18 mouse cellular contexts compared by ENCODE assay signal in genomic region chr8:13010313-13010712, GRCm38 (mm10). TPM values are rescaled to one million over a fixed set of nuclear protein-coding genes. Genes with fewer than 3 reads are reported as not detected.
DNase-seq lines count a peak whose midpoint lies in the region; ATAC-seq and TF ChIP-seq lines count a peak whose summit lies in the region.
"Had no signal": no experiment of that assay in that cellular context is flagged by ENCODE, and none has a peak within 500 bp of the region (broad histone marks: within the 10 kb centered on the region; RNA-seq: fewer than 3 reads in every experiment).

No protein-coding gene starts in this region.

- TF ChIP-seq POLR2A in cortical plate, adult 2 months (IDR thresholded peaks at IDR 0.05; ENCODE audit: extremely low read depth, insufficient read depth, low read length) = no peak

- H3K9me3 ChIP-seq in midbrain, postnatal 0 days (ENCODE audit: low read length) = no peaks in the 10 kb centered on the region
- H3K9me3 ChIP-seq in midbrain, embryonic 14.5 days (ENCODE audit: control insufficient read depth, low read length) = no peaks in the 10 kb centered on the region
- H3K9me3 ChIP-seq in stomach, postnatal 0 days (ENCODE audit: control insufficient read depth, low read length) = no peaks in the 10 kb centered on the region
- H3K9me3 ChIP-seq: embryonic facial prominence, embryonic 15.5 days had no signal

- WGBS in midbrain, postnatal 0 days = 65% methylated on average over 4 of the region's 4 CpGs
- WGBS in midbrain, embryonic 14.5 days = 71% methylated on average over 4 of the region's 4 CpGs
- WGBS in stomach, postnatal 0 days = 64% methylated on average over 4 of the region's 4 CpGs

- no peak for DNase-seq in midbrain, postnatal 0 days (ENCODE audit: low spot score)
- DNase-seq in midbrain, embryonic 14.5 days = no peak
- DNase-seq in lung, adult 18-20 months = peak; percentile 27 to 31
- peak; percentile 30 for DNase-seq in stomach, postnatal 0 days (ENCODE audit: low spot score)
- DNase-seq in right cerebral cortex, postnatal 4 days = no peak
- DNase-seq in urinary bladder, postnatal 25 days (ENCODE audit: low spot score) = no peak
- no peak for DNase-seq in gastrocnemius, postnatal 36 days
- DNase-seq: cerebellum, postnatal 10 days; right cerebral cortex, adult 18-20 months; thymus, adult 2 months had no signal

- no peak overlapping the region for H3K9ac ChIP-seq in midbrain, postnatal 0 days (replicated peaks; ENCODE audit: low read length, poor library complexity, severe bottlenecking)
- H3K9ac ChIP-seq in midbrain, embryonic 14.5 days (replicated peaks; ENCODE audit: low read length) = no peak overlapping the region
- no peak overlapping the region for H3K9ac ChIP-seq in stomach, postnatal 0 days (ENCODE audit: low read length)
- H3K9ac ChIP-seq: embryonic facial prominence, embryonic 15.5 days had no signal

- no peak overlapping the region for H3K4me3 ChIP-seq in midbrain, postnatal 0 days (ENCODE audit: low read depth, low read length)
- no peak overlapping the region for H3K4me3 ChIP-seq in midbrain, embryonic 14.5 days (replicated peaks; ENCODE audit: low read depth, low read length)
- H3K4me3 ChIP-seq in cortical plate, adult 2 months (ENCODE audit: insufficient read depth, low read length) = no peak overlapping the region
- H3K4me3 ChIP-seq in stomach, postnatal 0 days (ENCODE audit: low read depth, low read length) = no peak overlapping the region
- H3K4me3 ChIP-seq: embryonic facial prominence, embryonic 15.5 days had no signal

- ATAC-seq in midbrain, postnatal 0 days (ENCODE audit: low FRiP score) = no peak
- no peak for ATAC-seq in midbrain, embryonic 14.5 days (ENCODE audit: low FRiP score, low TSS enrichment)
- ATAC-seq in stomach, postnatal 0 days (ENCODE audit: low FRiP score, low TSS enrichment) = no peak
- ATAC-seq: activated CD4-positive, CD25-positive, alpha-beta regulatory T cell, adult 4 months; midbrain, embryonic 16.5 days had no signal

- no peaks in the 10 kb centered on the region for H3K4me1 ChIP-seq in midbrain, postnatal 0 days (ENCODE audit: insufficient read depth, low read length)
- H3K4me1 ChIP-seq in midbrain, embryonic 14.5 days (ENCODE audit: control insufficient read depth, insufficient read depth, low read length) = no peaks in the 10 kb centered on the region
- no peaks in the 10 kb centered on the region for H3K4me1 ChIP-seq in cortical plate, adult 2 months (ENCODE audit: control insufficient read depth, insufficient read depth, low read length)
- no peaks in the 10 kb centered on the region for H3K4me1 ChIP-seq in stomach, postnatal 0 days (replicated peaks; ENCODE audit: control insufficient read depth, insufficient read depth)
- H3K4me1 ChIP-seq: embryonic facial prominence, embryonic 15.5 days had no signal

- H3K4me2 ChIP-seq in midbrain, postnatal 0 days (ENCODE audit: low read depth, low read length, poor library complexity, severe bottlenecking) = no peak overlapping the region
- no peak overlapping the region for H3K4me2 ChIP-seq in midbrain, embryonic 14.5 days (ENCODE audit: low read length)
- H3K4me2 ChIP-seq in stomach, postnatal 0 days (replicated peaks; ENCODE audit: low read depth) = no peak overlapping the region
- H3K4me2 ChIP-seq: embryonic facial prominence, embryonic 15.5 days had no signal

- peaks cover 93% of the 10 kb centered on the region for H3K36me3 ChIP-seq in midbrain, postnatal 0 days (ENCODE audit: insufficient read depth, low read length)
- peaks cover 100% of the 10 kb centered on the region for H3K36me3 ChIP-seq in midbrain, embryonic 14.5 days (ENCODE audit: control insufficient read depth, insufficient read depth, low read length)
- H3K36me3 ChIP-seq in stomach, postnatal 0 days (ENCODE audit: control insufficient read depth, insufficient read depth, low read length) = peaks cover 5% of the 10 kb centered on the region

- intact Hi-C loops in gastrocnemius, postnatal 36 days (cut with DNase I) = no loop called here

- peak; percentile 14; the same call in 1 of the 2 replicates for TF ChIP-seq CTCF in midbrain, postnatal 0 days (IDR thresholded peaks at IDR 0.05)
- 0 out of 2 replicates have a peak, but pooled peaks have one; percentile 2 for TF ChIP-seq CTCF in cortical plate, adult 2 months (IDR thresholded peaks at IDR 0.05; ENCODE audit: extremely low read depth, insufficient read depth, low read length)
- peak; percentile 57 for TF ChIP-seq CTCF in stomach, postnatal 0 days (IDR thresholded peaks at IDR 0.05; ENCODE audit: low read depth)

- TF ChIP-seq EP300 in stomach, postnatal 0 days (optimal IDR thresholded peaks at IDR 0.05) = no peak

- H3K27me3 ChIP-seq in midbrain, postnatal 0 days (ENCODE audit: insufficient read depth, low read length) = no peaks in the 10 kb centered on the region
- no peaks in the 10 kb centered on the region for H3K27me3 ChIP-seq in midbrain, embryonic 14.5 days (ENCODE audit: control insufficient read depth, insufficient read depth, low read length)
- H3K27me3 ChIP-seq in stomach, postnatal 0 days (ENCODE audit: control insufficient read depth, insufficient read depth, low read length) = no peaks in the 10 kb centered on the region
- H3K27me3 ChIP-seq: embryonic facial prominence, embryonic 15.5 days had no signal

- H3K27ac ChIP-seq in midbrain, postnatal 0 days (ENCODE audit: low read depth, low read length) = no peak overlapping the region
- H3K27ac ChIP-seq in midbrain, embryonic 14.5 days (replicated peaks; ENCODE audit: low read depth, low read length) = no peak overlapping the region
- no peak overlapping the region for H3K27ac ChIP-seq in cortical plate, adult 2 months (ENCODE audit: insufficient read depth, low read length)
- no peak overlapping the region for H3K27ac ChIP-seq in stomach, postnatal 0 days (replicated peaks)
- H3K27ac ChIP-seq: embryonic facial prominence, embryonic 15.5 days had no signal

RNA-seq across cellular contexts. Expression of gene F7, which starts 15.5 kb away (rescaled TPM):
- not detected in 2 replicates for total RNA-seq in midbrain, postnatal 0 days (2014; rRNA removed)
- 0.07 and 0.09 TPM in 2 replicates for polyA plus RNA-seq in midbrain, postnatal 0 days (2015; fragmentation: Nextera tagmentation; extraction: Ambion mirVana)
- polyA plus RNA-seq in midbrain, embryonic 14.5 days (2014; fragmentation: Nextera tagmentation; extraction: Ambion mirVana) = not detected in 2 replicates
- 0.11 and 0.13 TPM in 2 replicates for polyA plus RNA-seq in cortical plate, adult 2 months (2012; rRNA removed)
- polyA plus RNA-seq in stomach, postnatal 0 days (2015; fragmentation: Nextera tagmentation; extraction: Ambion mirVana) = 0.12 TPM in 1 of 2 replicates, not detected in the other
- not detected for total RNA-seq in gastrocnemius, postnatal 36 days (2021)
- total RNA-seq: left cerebral cortex, postnatal 36 days had no signal
- polyA plus RNA-seq: activated CD4-positive, CD25-positive, alpha-beta regulatory T cell, adult 4 months; heart, embryonic 16.5 days; midbrain, embryonic 16.5 days; neural tube, embryonic 14.5 days had no signal

RNA-seq across cellular contexts. Expression of gene F10, which starts 26.8 kb away (rescaled TPM):
- 0.33 TPM in 1 of 2 replicates, not detected in the other for total RNA-seq in midbrain, postnatal 0 days (2014; rRNA removed)
- polyA plus RNA-seq in midbrain, postnatal 0 days (2015; fragmentation: Nextera tagmentation; extraction: Ambion mirVana) = 0.21 TPM in 1 of 2 replicates, not detected in the other
- polyA plus RNA-seq in midbrain, embryonic 14.5 days (2014; fragmentation: Nextera tagmentation; extraction: Ambion mirVana) = 0.29 TPM in 1 of 2 replicates, not detected in the other
- polyA plus RNA-seq in cortical plate, adult 2 months (2012; rRNA removed) = 0.06 TPM in 1 of 2 replicates, not detected in the other
- 1.1 and 1.9 TPM in 2 replicates for polyA plus RNA-seq in stomach, postnatal 0 days (2015; fragmentation: Nextera tagmentation; extraction: Ambion mirVana)
- not detected for total RNA-seq in gastrocnemius, postnatal 36 days (2021)
- total RNA-seq: ES-E14; left cerebral cortex, postnatal 36 days had no signal
- polyA plus RNA-seq: activated CD4-positive, CD25-positive, alpha-beta regulatory T cell, adult 4 months; neural tube, embryonic 14.5 days had no signal

RNA-seq across cellular contexts. Expression of gene Proz, which starts 50.4 kb away (rescaled TPM):
- not detected in 2 replicates for total RNA-seq in midbrain, postnatal 0 days (2014; rRNA removed)
- 0.80 and 0.89 TPM in 2 replicates for polyA plus RNA-seq in midbrain, postnatal 0 days (2015; fragmentation: Nextera tagmentation; extraction: Ambion mirVana)
- 1.4 TPM in 2 replicates for polyA plus RNA-seq in midbrain, embryonic 14.5 days (2014; fragmentation: Nextera tagmentation; extraction: Ambion mirVana)
- polyA plus RNA-seq in cortical plate, adult 2 months (2012; rRNA removed) = 0.06 and 0.08 TPM in 2 replicates
- polyA plus RNA-seq in stomach, postnatal 0 days (2015; fragmentation: Nextera tagmentation; extraction: Ambion mirVana) = 6.7 and 7.4 TPM in 2 replicates
- not detected for total RNA-seq in gastrocnemius, postnatal 36 days (2021)
- total RNA-seq: left cerebral cortex, postnatal 36 days had no signal

Comparison
In these comparisons a context has a peak if more than half of its experiments do, and no peak if none do; other contexts are left out.
1. DNase-seq: peak in lung, adult 18-20 months (2 of 2) and stomach, postnatal 0 days (single experiment); none in midbrain, postnatal 0 days (single experiment), midbrain, embryonic 14.5 days (single experiment), right cerebral cortex, postnatal 4 days (single experiment), urinary bladder, postnatal 25 days (single experiment) and gastrocnemius, postnatal 36 days (0 of 2).
2. CTCF ChIP-seq: peak in every context shown above with its lines; median percentile 57 in stomach, postnatal 0 days; 14 in midbrain, postnatal 0 days; 2 in cortical plate, adult 2 months.